Mouse (Mus musculus): ENCODE measurements around the gene Tent4a.

The Tent4a gene

DNA sequence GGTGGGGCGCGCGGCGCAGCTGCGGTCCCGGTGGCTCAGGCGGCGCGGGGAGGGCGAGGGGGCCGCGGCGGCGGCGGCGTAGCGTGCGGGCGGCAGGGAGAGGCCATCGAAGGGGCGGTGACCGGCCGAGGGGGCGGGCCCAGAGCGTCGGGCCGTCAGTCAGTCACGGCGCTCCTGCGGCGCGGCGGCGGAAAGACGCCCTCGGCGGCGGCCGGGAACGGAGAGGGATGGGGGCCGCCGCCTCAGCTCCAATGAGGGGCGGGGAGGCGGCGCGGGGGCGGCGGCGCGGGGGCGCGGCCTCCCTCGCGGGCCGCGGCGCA lies at the start of gene Tent4a:
Gene Tent4a, minus strand, starts transcription at position 284 of the 320 bp plus-strand sequence.
- in situ Hi-C loops (cut with MboI, MseI) = loop anchor here (10.0 to 25.0 kb wide), 2 partner anchors 278 to 949 kb away; partner anchors contain the start of genes Fastkd3, Med10 and Mtrr

DNA sequence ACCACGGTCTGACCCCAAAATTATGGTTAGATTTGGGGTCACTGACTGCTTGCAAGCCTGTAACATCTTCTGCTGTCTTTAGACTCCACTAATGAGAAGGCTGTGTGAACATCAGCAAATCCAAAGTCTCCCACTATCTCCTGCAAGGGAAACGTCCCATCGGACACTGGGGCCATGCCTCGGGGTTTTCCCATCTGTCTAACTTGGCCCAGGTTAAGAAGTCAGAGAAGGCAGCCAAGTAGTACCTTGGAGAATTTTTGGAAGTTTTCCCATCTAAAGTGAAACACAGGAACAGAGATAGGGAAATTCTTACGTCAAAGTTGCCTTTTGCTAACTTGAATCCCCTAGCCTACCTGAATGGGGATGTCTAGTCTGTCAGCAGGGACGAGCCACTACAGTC lies 49.2 kb upstream of the Tent4a start:
- in situ Hi-C loops (cut with MboI, MseI) = no loop called here

DNA sequence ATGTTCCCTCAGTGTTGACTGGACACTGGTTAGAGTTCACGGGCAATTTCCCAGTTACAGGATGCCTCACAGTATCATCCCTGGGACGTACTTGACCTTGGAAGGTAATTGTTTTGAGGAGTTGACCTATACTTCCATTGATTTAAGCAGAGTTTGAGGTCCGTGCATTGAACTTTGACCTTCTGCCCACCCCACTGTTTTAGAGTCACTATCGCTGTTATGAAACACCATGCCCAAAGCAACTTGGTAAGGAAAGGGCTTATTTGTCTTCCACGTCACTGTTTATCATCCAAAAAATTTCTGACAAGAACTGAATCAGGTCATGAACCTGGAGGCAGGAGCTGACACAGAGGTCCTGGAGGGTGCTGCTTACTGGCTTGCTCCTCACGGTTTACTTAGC lies 48.0 kb upstream of the Tent4a start:
- in situ Hi-C loops (cut with MboI, MseI) = no loop called here

- in situ Hi-C loops (cut with MboI, MseI) = no loop called here
Observed at GRCm38 (mm10) chr13:69577181-69577834, 42.9 kb upstream of the Tent4a start.

- in situ Hi-C loops (cut with MboI, MseI) = no loop called here
Observed at GRCm38 (mm10) chr13:69576676-69577075, 42.3 kb upstream of the Tent4a start.

DNA sequence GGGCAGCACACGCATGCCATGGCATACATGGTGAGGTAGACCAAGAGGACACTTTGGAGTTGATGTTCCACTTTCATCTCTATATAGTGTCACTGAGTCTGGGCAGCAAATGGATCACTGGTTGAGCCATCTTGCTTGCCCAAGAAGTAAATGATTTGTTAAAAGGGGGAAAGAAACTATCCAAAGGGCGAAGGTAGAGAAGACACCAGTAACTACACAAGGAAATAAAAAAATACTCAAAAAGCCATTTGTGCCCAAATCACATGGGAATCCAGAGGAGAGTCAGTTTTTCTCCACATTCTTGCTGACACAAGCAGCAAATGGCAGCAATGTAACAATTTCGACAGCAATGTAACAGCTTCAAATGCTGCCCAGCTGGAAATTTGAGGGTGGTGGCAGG lies 38.2 kb upstream of the Tent4a start:
- in situ Hi-C loops (cut with MboI, MseI) = no loop called here

DNA sequence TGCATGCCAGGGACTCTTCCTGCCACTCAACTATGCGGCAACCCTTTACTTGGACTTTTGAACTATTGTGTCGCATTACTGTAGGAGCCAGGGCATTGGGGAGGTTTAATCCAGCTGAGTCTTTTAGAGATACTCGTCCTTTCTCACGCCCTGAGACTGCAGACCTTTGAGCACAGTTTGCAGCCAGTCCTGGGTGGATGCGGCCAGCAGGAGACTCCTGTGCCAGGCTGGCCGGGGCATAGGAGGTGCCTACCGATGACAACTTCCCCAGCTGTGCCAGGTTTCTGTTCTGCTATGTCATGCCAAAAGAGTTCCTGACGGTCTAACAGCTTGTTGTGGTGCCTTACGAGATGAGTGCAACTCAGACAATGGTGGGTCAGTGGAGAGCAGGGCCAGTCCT lies 34.8 kb upstream of the Tent4a start:
- in situ Hi-C loops (cut with MboI, MseI) = loop anchor here (10.0 kb wide), 1 partner anchor 1266 kb away; no protein-coding TSS in a partner anchor

DNA sequence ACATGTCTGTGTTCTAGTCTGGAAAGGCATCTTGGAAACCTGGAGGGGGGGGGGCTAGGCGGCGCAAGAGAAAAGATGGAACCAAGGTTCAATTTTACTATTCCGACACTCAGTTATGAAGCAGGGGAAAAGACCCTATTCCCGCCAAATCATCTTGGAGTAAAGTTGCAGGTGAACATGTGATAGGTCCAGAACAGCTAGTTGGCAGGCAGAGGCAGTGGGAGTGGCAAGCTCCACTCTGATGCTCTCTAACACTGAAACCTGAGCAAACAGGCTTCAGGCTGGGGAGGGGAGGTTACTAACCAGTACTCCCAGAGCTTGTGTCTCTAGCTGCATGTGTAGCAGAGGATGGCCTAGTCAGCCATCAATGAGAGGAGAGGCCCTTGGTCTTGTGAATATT lies 31.0 kb upstream of the Tent4a start:
- in situ Hi-C loops (cut with MboI, MseI) = loop anchor here (10.0 kb wide), 1 partner anchor 1269 kb away; no protein-coding TSS in a partner anchor

GRCm38 (mm10) chr13:69564573-69564972 lies 30.2 kb upstream of the Tent4a start:
- in situ Hi-C loops (cut with MboI, MseI) = loop anchor here (10.0 kb wide), 1 partner anchor 1270 kb away; no protein-coding TSS in a partner anchor

GRCm38 (mm10) chr13:69563905-69564304 lies 29.5 kb upstream of the Tent4a start:
- in situ Hi-C loops (cut with MboI, MseI) = loop anchor here (10.0 kb wide), 1 partner anchor 1271 kb away; no protein-coding TSS in a partner anchor

DNA sequence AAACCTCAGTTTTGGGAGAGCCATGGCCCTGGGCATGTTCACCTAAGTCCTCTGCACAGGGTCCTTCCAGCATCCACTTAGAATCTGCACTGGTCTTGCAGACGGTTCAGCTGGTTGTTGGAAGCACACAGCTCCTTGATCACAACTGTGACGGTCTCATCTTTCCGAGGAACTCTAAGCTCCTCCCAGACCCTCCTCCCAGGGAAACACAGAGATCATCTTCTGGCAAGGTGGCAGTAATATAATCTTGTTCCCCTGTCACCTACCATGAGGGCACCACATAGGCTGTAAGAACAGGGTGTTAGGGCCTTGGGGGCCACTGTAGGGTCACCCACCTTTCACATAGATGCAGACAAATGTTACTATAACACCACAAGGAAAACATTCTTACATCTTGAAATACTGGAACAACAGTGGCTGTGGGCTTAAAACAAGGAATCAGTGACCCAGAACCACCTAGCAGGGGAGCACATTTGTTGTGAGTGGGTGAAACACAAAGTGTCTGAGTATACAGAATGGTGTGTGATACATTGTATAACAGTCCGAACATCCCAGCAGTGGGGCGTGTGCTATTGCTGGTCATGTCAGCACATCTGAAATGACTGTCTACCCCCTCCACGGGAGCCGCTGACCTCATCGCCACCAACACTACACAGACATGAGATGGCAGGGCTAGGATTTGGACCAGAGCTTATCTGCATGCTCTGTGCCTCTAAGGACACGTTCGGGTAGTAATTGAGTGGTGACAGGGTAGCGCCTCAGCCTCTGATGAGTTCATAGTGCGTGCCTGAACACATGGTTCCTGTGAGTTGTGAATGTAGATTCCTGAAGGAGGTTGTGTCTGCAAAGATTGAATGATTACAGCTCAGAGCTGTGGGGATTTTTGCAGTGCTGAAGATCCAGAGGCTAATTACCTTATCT lies 28.5 kb upstream of the Tent4a start:
- in situ Hi-C loops (cut with MboI, MseI) = loop anchor here (10.0 kb wide), 1 partner anchor 1272 kb away; no protein-coding TSS in a partner anchor

DNA sequence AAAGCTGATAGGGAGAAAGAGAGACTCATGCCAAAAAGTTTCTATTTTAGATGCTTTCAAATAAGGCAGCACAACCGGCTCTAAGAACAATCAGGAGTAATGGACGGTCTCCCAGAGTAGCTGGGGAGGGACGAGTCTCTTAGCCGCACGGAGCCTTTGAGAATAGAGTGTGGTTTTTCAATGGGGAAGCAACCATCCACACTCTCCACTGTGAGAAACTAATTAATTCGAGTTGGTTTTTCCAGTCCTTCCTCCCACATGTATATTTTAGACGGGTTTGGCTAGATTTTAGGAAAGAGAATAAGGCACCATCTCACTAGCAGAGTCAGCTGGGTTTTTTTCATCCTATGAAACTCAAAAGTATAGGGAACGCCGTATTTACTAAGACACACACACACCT lies 27.6 kb upstream of the Tent4a start:
- in situ Hi-C loops (cut with MboI, MseI) = loop anchor here (10.0 kb wide), 1 partner anchor 1273 kb away; no protein-coding TSS in a partner anchor

- in situ Hi-C loops (cut with MboI, MseI) = no loop called here
Observed at GRCm38 (mm10) chr13:69559291-69559961, 25.0 kb upstream of the Tent4a start.

- in situ Hi-C loops (cut with MboI, MseI) = no loop called here
Observed at GRCm38 (mm10) chr13:69558098-69558660, 23.8 kb upstream of the Tent4a start.

- in situ Hi-C loops (cut with MboI, MseI) = no loop called here
Observed at GRCm38 (mm10) chr13:69556728-69557127, 22.3 kb upstream of the Tent4a start.

DNA sequence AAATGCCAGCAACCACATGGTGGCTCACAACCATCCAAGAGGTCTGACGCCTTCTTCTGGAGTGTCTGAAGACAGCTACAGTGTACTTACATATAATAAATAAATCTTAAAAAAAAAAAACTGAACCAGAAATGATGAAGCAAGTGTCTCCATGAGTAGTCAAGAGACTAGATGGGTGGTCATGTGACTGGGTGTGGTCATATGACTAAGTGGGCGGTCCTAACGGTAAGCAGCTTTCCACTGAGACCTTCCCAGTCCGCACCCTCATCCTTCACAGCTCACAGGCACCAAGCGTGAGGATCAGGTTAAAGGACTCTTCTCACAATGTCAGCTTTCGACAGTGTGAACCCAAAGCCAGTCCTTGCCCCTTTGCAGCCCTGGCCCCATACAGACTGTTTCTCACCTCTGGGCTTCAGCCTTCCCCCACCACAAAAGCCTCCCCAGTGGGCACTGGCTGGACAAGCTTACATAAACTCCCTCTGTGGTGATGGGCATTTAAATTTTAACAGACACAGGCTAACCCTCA lies 21.6 kb upstream of the Tent4a start:
- in situ Hi-C loops (cut with MboI, MseI) = no loop called here

DNA sequence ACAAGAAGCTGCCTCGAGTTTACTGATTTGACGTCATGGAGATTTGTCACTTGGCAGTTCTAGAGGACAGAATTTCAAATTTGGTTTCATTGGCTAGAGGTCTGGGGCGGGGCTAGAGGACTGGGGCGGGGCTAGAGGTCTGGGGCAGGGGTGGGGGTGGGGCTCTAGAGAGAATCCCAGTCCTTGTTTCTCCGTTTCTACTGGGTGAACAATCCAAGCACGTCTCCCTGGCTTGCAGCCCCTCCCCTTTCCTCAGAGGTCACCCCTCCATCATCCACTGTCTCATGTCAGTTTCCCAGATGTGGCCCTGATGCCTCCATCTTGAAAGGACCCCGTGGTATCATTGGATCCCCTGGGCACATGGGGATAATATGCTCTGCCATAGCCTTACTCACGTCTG lies 20.6 kb upstream of the Tent4a start:
- in situ Hi-C loops (cut with MboI, MseI) = no loop called here

DNA sequence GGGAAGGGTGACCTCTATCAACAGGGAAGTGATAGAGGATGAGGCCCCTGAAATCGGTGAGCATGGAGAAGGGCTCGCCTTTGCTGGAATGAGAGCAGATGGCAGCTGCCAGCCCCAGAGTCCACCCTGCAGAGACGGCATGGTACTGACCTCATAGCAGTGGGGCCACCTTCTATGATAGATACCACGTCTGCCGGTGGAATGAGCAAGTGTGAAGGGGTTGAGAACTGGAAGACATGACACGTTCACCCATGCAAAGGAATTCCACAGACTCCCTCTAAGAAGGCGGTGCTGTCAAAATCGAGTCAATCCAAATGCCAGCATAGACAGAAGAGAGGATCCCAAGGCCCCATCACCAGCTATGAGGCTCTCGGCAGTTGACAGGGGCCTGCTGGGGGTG lies 19.8 kb upstream of the Tent4a start:
- in situ Hi-C loops (cut with MboI, MseI) = no loop called here

DNA sequence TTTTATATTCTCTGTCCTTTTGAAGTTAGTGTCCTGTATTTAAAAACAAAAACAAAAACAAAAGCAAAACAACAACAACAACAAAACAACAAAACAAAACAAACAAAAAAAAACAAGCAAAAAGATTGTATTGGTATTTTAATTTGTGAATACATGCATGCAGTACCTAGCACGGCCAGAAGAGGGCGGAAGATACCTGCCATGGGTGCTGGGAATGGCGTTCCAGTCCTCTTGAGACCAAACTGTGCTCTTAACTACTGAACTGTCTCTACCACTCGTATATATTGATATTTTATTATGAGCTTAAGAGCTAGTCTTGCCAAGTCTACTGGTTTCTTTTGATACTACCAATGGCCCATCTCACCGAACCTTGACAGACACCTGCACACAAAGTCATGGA lies 18.6 kb upstream of the Tent4a start:
- in situ Hi-C loops (cut with MboI, MseI) = no loop called here

DNA sequence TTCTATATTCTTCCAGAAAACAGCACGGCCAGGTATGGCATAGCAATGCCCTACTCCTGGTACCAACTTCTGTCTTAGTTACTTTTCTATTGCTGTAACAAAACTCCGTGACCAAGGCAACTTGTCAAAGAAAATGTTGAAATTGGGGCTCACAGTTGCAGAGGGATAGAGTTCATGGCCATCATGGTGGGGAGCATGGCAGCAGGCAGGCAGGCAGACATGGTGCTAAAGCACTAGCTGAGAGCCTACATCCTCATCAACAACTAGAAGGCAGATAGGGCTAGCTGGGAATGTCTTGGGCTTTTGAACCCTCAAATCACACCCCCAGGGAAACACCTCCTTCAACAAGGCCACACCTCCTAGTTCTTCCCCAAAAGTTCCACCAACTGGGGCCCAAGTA lies 16.4 kb upstream of the Tent4a start:
- in situ Hi-C loops (cut with MboI, MseI) = no loop called here

DNA sequence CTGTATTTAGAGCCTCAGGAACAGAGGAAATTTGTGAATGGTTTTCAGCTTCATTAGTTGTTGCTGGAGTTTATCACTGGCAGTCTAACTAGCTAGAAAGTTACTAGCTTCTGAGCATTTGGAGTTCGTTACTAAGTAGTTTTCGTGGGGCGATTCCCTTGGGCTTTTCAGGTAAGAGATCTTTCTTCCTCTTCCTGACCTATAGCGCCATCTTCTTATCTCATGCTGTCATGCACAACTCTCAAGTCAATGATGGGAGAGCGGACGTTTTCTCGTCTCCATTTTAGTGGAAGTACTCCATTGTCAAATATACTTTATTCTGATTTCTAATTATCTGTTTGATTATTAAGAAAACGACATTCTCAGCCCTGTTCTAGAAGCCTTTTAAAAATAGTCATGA lies 15.6 kb upstream of the Tent4a start:
- in situ Hi-C loops (cut with MboI, MseI) = loop anchor here (5.0 to 25.0 kb wide), 3 partner anchors 55 to 262 kb away; partner anchors contain the start of gene Med10

Measured in T-helper 1 cell (primary cell).